17 mouse cellular contexts compared by ENCODE assay signal in the genomic region with DNA sequence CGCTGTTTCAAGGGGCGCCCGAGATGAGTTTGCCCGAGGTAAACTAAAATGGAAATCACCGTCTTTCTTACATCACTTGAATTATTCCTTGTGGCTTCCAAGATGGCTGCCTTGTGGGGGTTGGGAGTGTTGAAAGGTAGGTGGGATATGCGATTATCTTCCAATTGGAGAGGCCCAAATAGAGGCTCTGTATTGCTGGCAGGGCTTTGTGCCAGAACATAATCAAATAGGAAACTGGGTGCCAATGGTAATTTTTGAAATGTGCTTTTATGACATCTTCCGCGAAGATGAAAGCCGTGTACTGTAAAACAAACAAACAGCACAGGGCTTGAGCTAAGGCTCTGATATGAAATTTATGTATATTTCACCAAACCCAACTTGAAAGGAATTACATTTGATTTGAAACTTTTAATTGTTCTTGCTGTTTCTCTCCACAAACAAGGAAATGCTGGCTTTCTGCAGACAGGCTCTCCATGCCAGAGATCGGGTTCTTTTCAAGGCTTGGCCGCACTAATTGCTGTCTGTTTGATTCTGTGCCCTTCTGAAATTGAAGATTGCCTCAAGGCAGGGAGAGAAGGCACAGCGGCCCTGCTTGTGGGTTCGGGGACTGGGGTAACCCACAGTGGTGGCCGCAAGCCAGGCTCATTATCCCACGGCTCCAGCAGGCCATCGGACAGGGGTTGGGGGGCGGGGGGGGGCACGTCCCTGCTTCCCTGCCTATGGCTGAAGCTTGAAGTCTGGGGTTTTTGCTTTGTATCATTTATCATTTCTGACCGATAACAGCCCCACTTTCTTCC.
DNase-seq lines count a peak whose midpoint lies in the region; ATAC-seq lines count a peak whose summit lies in the region.
"Had no signal": no experiment of that assay in that cellular context is flagged by ENCODE, and none has a peak within 500 bp of the region (broad histone marks: within the 10 kb centered on the region; RNA-seq: fewer than 3 reads in every experiment).

No protein-coding gene starts in this region.

- WGBS in forebrain, embryonic 10.5 days = 75% methylated on average over 19 of the region's 19 CpGs
- 67% methylated on average over 19 of the region's 19 CpGs for WGBS in midbrain, embryonic 16.5 days
- 71% methylated on average over 19 of the region's 19 CpGs for WGBS in neural tube, embryonic 15.5 days

- no peak overlapping the region for H3K4me2 ChIP-seq in midbrain, embryonic 16.5 days (ENCODE audit: low read length)
- no peak overlapping the region for H3K4me2 ChIP-seq in neural tube, embryonic 15.5 days
- H3K4me2 ChIP-seq: heart, embryonic 11.5 days; limb, embryonic 15.5 days; stomach, embryonic 15.5 days had no signal

- peak overlapping the region; percentile 62; the same call in 1 of the 2 replicates for H3K27ac ChIP-seq in forebrain, embryonic 10.5 days
- peak overlapping the region; percentile 55; the same call in 1 of the 2 replicates for H3K27ac ChIP-seq in midbrain, embryonic 16.5 days (ENCODE audit: low read length)
- no peak overlapping the region for H3K27ac ChIP-seq in neural tube, embryonic 15.5 days (replicated peaks)
- H3K27ac ChIP-seq: limb, embryonic 15.5 days; stomach, embryonic 15.5 days had no signal

- no peaks in the 10 kb centered on the region for H3K27me3 ChIP-seq in forebrain, embryonic 10.5 days (ENCODE audit: poor library complexity, severe bottlenecking)
- H3K27me3 ChIP-seq in midbrain, embryonic 16.5 days (ENCODE audit: control insufficient read depth, insufficient read depth, low read depth, low read length) = no peaks in the 10 kb centered on the region
- H3K27me3 ChIP-seq in neural tube, embryonic 15.5 days (replicated peaks) = no peaks in the 10 kb centered on the region
- H3K27me3 ChIP-seq: limb, embryonic 15.5 days; Patski; stomach, embryonic 15.5 days had no signal

- H3K4me1 ChIP-seq in forebrain, embryonic 10.5 days = peaks cover 15% of the 10 kb centered on the region
- H3K4me1 ChIP-seq in midbrain, embryonic 16.5 days (ENCODE audit: control insufficient read depth, insufficient read depth, low read length) = 0 out of 2 replicates have a peak, but pooled peaks cover 3% of the 10 kb centered on the region
- no peaks in the 10 kb centered on the region for H3K4me1 ChIP-seq in neural tube, embryonic 15.5 days
- H3K4me1 ChIP-seq: stomach, embryonic 15.5 days had no signal

- no peaks in the 10 kb centered on the region for H3K36me3 ChIP-seq in forebrain, embryonic 10.5 days (replicated peaks)
- no peaks in the 10 kb centered on the region for H3K36me3 ChIP-seq in midbrain, embryonic 16.5 days (ENCODE audit: control insufficient read depth, insufficient read depth, low read length)
- no peaks in the 10 kb centered on the region for H3K36me3 ChIP-seq in neural tube, embryonic 15.5 days
- H3K36me3 ChIP-seq: limb, embryonic 15.5 days; stomach, embryonic 15.5 days had no signal

- no peaks in the 10 kb centered on the region for H3K9me3 ChIP-seq in forebrain, embryonic 10.5 days
- H3K9me3 ChIP-seq in midbrain, embryonic 16.5 days (replicated peaks; ENCODE audit: control insufficient read depth, low read length, poor library complexity, severe bottlenecking) = no peaks in the 10 kb centered on the region
- no peaks in the 10 kb centered on the region for H3K9me3 ChIP-seq in neural tube, embryonic 15.5 days (replicated peaks)
- H3K9me3 ChIP-seq: limb, embryonic 15.5 days; stomach, embryonic 15.5 days had no signal

- peak; percentile 42; the same call in 1 of the 2 replicates for ATAC-seq in midbrain, embryonic 16.5 days
- ATAC-seq in neural tube, embryonic 15.5 days (ENCODE audit: low FRiP score) = no peak
- ATAC-seq: Patski had no signal

- no peak overlapping the region for H3K9ac ChIP-seq in midbrain, embryonic 16.5 days (ENCODE audit: low read depth, low read length)
- H3K9ac ChIP-seq in neural tube, embryonic 15.5 days (replicated peaks) = no peak overlapping the region
- H3K9ac ChIP-seq: limb, embryonic 15.5 days; stomach, embryonic 15.5 days had no signal

- no peak overlapping the region for H3K4me3 ChIP-seq in forebrain, embryonic 10.5 days
- no peak overlapping the region for H3K4me3 ChIP-seq in midbrain, embryonic 16.5 days (ENCODE audit: low read depth, low read length)
- no peak overlapping the region for H3K4me3 ChIP-seq in neural tube, embryonic 15.5 days (replicated peaks)
- H3K4me3 ChIP-seq: limb, embryonic 15.5 days; stomach, embryonic 15.5 days had no signal

- peak; percentile 28 for DNase-seq in kidney, postnatal 10 days
- DNase-seq in kidney, postnatal 14 days = no peak
- peak; percentile 57 for DNase-seq in retina, postnatal 1 day
- no peak for DNase-seq in retina, embryonic 14.5 days (ENCODE audit: low spot score)
- no peak for DNase-seq in forebrain, embryonic 10.5 days (ENCODE audit: extremely low spot score, low spot score)
- DNase-seq in urinary bladder, adult 18-20 months (ENCODE audit: low spot score in 2 of 2) = no peak
- DNase-seq: cerebellum, postnatal 36 days; gastrocnemius, postnatal 10 days; heart, postnatal 4 days; kidney, adult 18-20 months; thymus, postnatal 36 days had no signal

Comparison
In these comparisons a context has a peak if more than half of its experiments do, and no peak if none do; other contexts are left out.
1. DNase-seq: peak in kidney, postnatal 10 days (single experiment) and retina, postnatal 1 day (single experiment); none in kidney, postnatal 14 days (single experiment), retina, embryonic 14.5 days (single experiment), forebrain, embryonic 10.5 days (single experiment) and urinary bladder, adult 18-20 months (0 of 2).